Mouse (Mus musculus): Measurements from ENCODE around the gene Smoc2. TPM values are rescaled to one million over a fixed set of nuclear protein-coding genes. Genes with fewer than 3 reads are reported as not detected.

Smoc2 gene
- polyA plus RNA-seq, 1 experiment from 2014 or later: 1.3 TPM

- WGBS: 79% methylated on average over 5 of the region's 5 CpGs
- no peak overlapping the region for H3K9ac ChIP-seq (ENCODE audit: low read length)
- H3K27me3 ChIP-seq (replicated peaks; ENCODE audit: control insufficient read depth, insufficient read depth, low read length): no peaks in the 10 kb centered on the region
- H3K4me2 ChIP-seq (ENCODE audit: low read length): no peak overlapping the region
- no peaks in the 10 kb centered on the region for H3K9me3 ChIP-seq (replicated peaks; ENCODE audit: control insufficient read depth, low read length)
- H3K36me3 ChIP-seq (ENCODE audit: control insufficient read depth, insufficient read depth, low read length): no peaks in the 10 kb centered on the region
- H3K27ac ChIP-seq (ENCODE audit: low read depth, low read length): no peak overlapping the region
- no peak overlapping the region for H3K4me3 ChIP-seq (ENCODE audit: low read depth, low read length)
- DNase-seq (ENCODE audit: low spot score) (no peak), ATAC-seq (no peak)
- H3K4me1 ChIP-seq (ENCODE audit: control insufficient read depth, insufficient read depth, low read length): no peaks in the 10 kb centered on the region
Measured at GRCm38 (mm10) chr17:14445611-14446010, 166.3 kb downstream of the Smoc2 start.

GRCm38 (mm10) chr17:14447275-14447674 is 168.0 kb downstream of the Smoc2 start:
- H3K4me1 ChIP-seq (ENCODE audit: control insufficient read depth, insufficient read depth, low read length): no peaks in the 10 kb centered on the region
- ATAC-seq (no peak), DNase-seq (ENCODE audit: low spot score) (no peak)
- no peak overlapping the region for H3K4me2 ChIP-seq (ENCODE audit: low read length)
- no peaks in the 10 kb centered on the region for H3K9me3 ChIP-seq (replicated peaks; ENCODE audit: control insufficient read depth, low read length)
- no peak overlapping the region for H3K9ac ChIP-seq (ENCODE audit: low read length)
- H3K36me3 ChIP-seq (ENCODE audit: control insufficient read depth, insufficient read depth, low read length): no peaks in the 10 kb centered on the region
- no peak overlapping the region for H3K4me3 ChIP-seq (ENCODE audit: low read depth, low read length)
- no peak overlapping the region for H3K27ac ChIP-seq (ENCODE audit: low read depth, low read length)
- WGBS: 86% methylated on average over 5 of the region's 5 CpGs
- no peaks in the 10 kb centered on the region for H3K27me3 ChIP-seq (replicated peaks; ENCODE audit: control insufficient read depth, insufficient read depth, low read length)

Other genes starting within 250 kb of the Smoc2 start
- gene Gm7358, start 220.0 kb upstream of the Smoc2 start, polyA plus RNA-seq (2014; fragmentation: Nextera tagmentation; extraction: Ambion mirVana): not detected in 2 replicates
- 0.99 and 1.4 TPM in 2 replicates for gene Dact2, start 75.2 kb upstream of the Smoc2 start, polyA plus RNA-seq (2014; fragmentation: Nextera tagmentation; extraction: Ambion mirVana)